Mouse (Mus musculus) brain, embryonic 14.5 days (tissue): ENCODE data around the gene Nrp2. TPM values are rescaled to one million over a fixed set of nuclear protein-coding genes. Genes with fewer than 3 reads are reported as not detected.
A peak's percentile ranks its signal among the peaks of the same experiment; 100 is the strongest.

Experiments used
- DNase-seq: peaks from one replicate; pipeline ENCODE4 v3.0.0-alpha.2; 2011; ENCODE audit warnings: low read depth
- CTCF ChIP-seq: fragments of 200-500 bp; IDR thresholded peaks from 2 replicates; pipeline ENCODE4 v1.5.1; 2012; ENCODE audit warnings: inconsistent platforms, mild to moderate bottlenecking, moderate library complexity, borderline replicate concordance; ENCODE audit not compliant: insufficient read depth, insufficient read length; ENCODE audit errors: extremely low read depth
- POLR2A ChIP-seq: fragments of 200-500 bp; IDR thresholded peaks from 2 replicates; pipeline ENCODE4 v1.6.1; 2012; ENCODE audit warnings: mild to moderate bottlenecking, inconsistent platforms, borderline replicate concordance; ENCODE audit not compliant: poor library complexity, insufficient read depth, insufficient read length, severe bottlenecking; ENCODE audit errors: extremely low read depth
- polyA plus RNA-seq: library from polyadenylated mRNA; depleted of rRNA; stranded (reverse); fragments of >200 nt; gene quantifications from 2 replicates; pipeline ENCODE4 v1.2.3, GENCODE M21; 2012

The Nrp2 gene
- polyA plus RNA-seq, 1 experiment, result 66.5 TPM

- DNase-seq, result no peak
- TF ChIP-seq CTCF (no peak), POLR2A (no peak)
Measured at GRCm38 (mm10) chr1:62833356-62833755, 130.3 kb downstream of the Nrp2 start.

GRCm38 (mm10) chr1:62834443-62835185 is 131.5 kb downstream of the Nrp2 start:
- no peak for DNase-seq
- TF ChIP-seq POLR2A (no peak), CTCF (no peak)

GRCm38 (mm10) chr1:62838083-62838482 is 135.0 kb downstream of the Nrp2 start:
- DNase-seq, result no peak
- no peak for TF ChIP-seq CTCF
- TF ChIP-seq POLR2A, result no peak

GRCm38 (mm10) chr1:62838631-62839030 is 135.5 kb downstream of the Nrp2 start:
- DNase-seq, result no peak
- TF ChIP-seq CTCF (no peak), POLR2A (no peak)

- TF ChIP-seq CTCF (no peak), POLR2A (no peak)
- DNase-seq, result no peak
Measured at GRCm38 (mm10) chr1:62843215-62843614, 140.1 kb downstream of the Nrp2 start.

GRCm38 (mm10) chr1:62850990-62851940 is 148.2 kb downstream of the Nrp2 start:
- DNase-seq, result peak; percentile 55
- TF ChIP-seq POLR2A (no peak), CTCF (no peak)

- TF ChIP-seq CTCF (no peak), POLR2A (no peak)
Measured at GRCm38 (mm10) chr1:62853362-62853761, 150.3 kb downstream of the Nrp2 start.

GRCm38 (mm10) chr1:62853996-62854395 is 150.9 kb downstream of the Nrp2 start:
- DNase-seq, result no peak
- TF ChIP-seq CTCF (no peak), POLR2A (no peak)

More at GRCm38 (mm10) chr1:62853362-62853761, 150.3 kb downstream of the Nrp2 start:
- no peak for DNase-seq

- DNase-seq, result peak; percentile 42
- TF ChIP-seq POLR2A, result no peak
- TF ChIP-seq CTCF, result no peak
Measured at GRCm38 (mm10) chr1:62859098-62859497, 156.0 kb downstream of the Nrp2 start.

- TF ChIP-seq CTCF (no peak), POLR2A (no peak)
- peak; percentile 21 for DNase-seq
Measured at GRCm38 (mm10) chr1:62859556-62860300, 156.6 kb downstream of the Nrp2 start.

- DNase-seq, result peak; percentile 43
- TF ChIP-seq CTCF, result no peak
- TF ChIP-seq POLR2A, result no peak
Measured at GRCm38 (mm10) chr1:62860327-62860726, 157.2 kb downstream of the Nrp2 start.

GRCm38 (mm10) chr1:62860788-62861187 is 157.7 kb downstream of the Nrp2 start:
- no peak for TF ChIP-seq CTCF
- no peak for TF ChIP-seq POLR2A
- DNase-seq, result peak; percentile 66
